Mouse (Mus musculus) midbrain, embryonic 11.5 days (tissue): Measurements from ENCODE around the gene D5Ertd579e. TPM values are rescaled to one million over a fixed set of nuclear protein-coding genes. Genes with fewer than 3 reads are reported as not detected.

Experiments used
- ATAC-seq: fragments of 200-750 bp; cut with Nextera tagmentation; 2 replicates; pipeline ENCODE4 v1.8.0; 2017; ENCODE audit warnings: moderate TSS enrichment, moderate library complexity; ENCODE audit not compliant: low FRiP score
- DNase-seq: peaks from one replicate; pipeline ENCODE4 v3.0.0; 2015; ENCODE audit warnings: low spot score; ENCODE audit errors: missing footprints
- H3K27ac ChIP-seq: fragments of 300-500 bp; sonication (generic); 2 replicates; pipeline ENCODE4 v1.5.1; 2014; ENCODE audit warnings: low read depth, low read length
- H3K27me3 ChIP-seq: fragments of 300-500 bp; sonication (generic); 2 replicates; pipeline ENCODE4 v1.6.1; 2014; ENCODE audit warnings: mild to moderate bottlenecking, low read length, moderate library complexity, mixed read lengths; ENCODE audit not compliant: control insufficient read depth, insufficient read depth
- H3K36me3 ChIP-seq: fragments of 300-500 bp; sonication (generic); 2 replicates; pipeline ENCODE4 v1.6.1; 2014; ENCODE audit warnings: mild to moderate bottlenecking, low read length, moderate library complexity, mixed read lengths; ENCODE audit not compliant: control insufficient read depth, insufficient read depth
- H3K4me1 ChIP-seq: fragments of 300-500 bp; sonication (generic); 2 replicates; pipeline ENCODE4 v1.6.1; 2014; ENCODE audit warnings: low read length; ENCODE audit not compliant: control insufficient read depth, insufficient read depth
- H3K4me2 ChIP-seq: fragments of 300-500 bp; sonication (generic); 2 replicates; pipeline ENCODE4 v1.6.1; 2014; ENCODE audit warnings: mild to moderate bottlenecking, moderate library complexity
- H3K4me3 ChIP-seq: fragments of 300-500 bp; sonication (generic); 2 replicates; pipeline ENCODE4 v1.5.1; 2014; ENCODE audit warnings: low read depth, low read length
- H3K9ac ChIP-seq: fragments of 300-500 bp; sonication (generic); 2 replicates; pipeline ENCODE4 v1.6.1; 2014; ENCODE audit warnings: low read length
- H3K9me3 ChIP-seq: fragments of 300-500 bp; sonication (generic); 2 replicates; pipeline ENCODE4 v1.6.1; 2016; ENCODE audit warnings: low read length; ENCODE audit not compliant: control insufficient read depth
- WGBS: fragments of 180-500 bp; shearing (Covaris S2); extraction: QIAGEN DNeasy Blood & Tissue Kit; methylation state at CpG from one replicate; pipeline ENCODE4 v1.1.7; 2014; 5-methylcytosine and 5-hydroxymethylcytosine counted together
- polyA plus RNA-seq: library from polyadenylated mRNA; unstranded; fragments of >200 nt; fragmentation: Nextera tagmentation; extraction: Ambion mirVana; gene quantifications from 2 replicates; pipeline ENCODE4 v1.2.1, GENCODE M21; 2014

Gene D5Ertd579e
- polyA plus RNA-seq, 1 experiment from 2014 or later: 35.6 TPM

DNA sequence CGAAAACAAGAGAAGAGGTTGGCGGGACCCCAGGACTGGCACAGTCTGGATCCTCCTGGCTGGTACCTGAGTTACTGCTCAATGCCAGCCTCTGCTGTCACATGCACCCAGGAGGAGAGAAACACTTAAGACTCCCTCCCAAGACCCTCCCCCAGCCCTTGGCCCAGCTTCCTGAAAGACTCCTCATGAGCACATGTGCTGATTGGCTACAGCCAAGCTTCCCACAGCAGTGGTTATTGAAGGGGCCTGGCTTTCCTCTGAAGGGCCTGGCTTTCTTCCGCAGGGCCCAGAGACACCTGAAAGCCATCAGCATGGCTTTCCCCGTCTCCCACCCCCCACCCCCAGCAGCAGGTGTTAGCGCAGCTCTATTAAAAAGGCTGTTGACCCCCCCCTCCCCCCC, 102.6 kb downstream of the D5Ertd579e start, which contains the start of gene Tbc1d14:
Tbc1d14 (minus strand) TSS at position 101 of the 400 bp plus-strand sequence.
- H3K4me3 ChIP-seq: no peak within 1 kb of the TSS
- no peak within 1 kb of the TSS for H3K27ac ChIP-seq
- ATAC-seq (no peak), DNase-seq (peak; percentile 77)
- H3K36me3 ChIP-seq: no peaks in the 10 kb centered on the region
- no peaks in the 10 kb centered on the region for H3K9me3 ChIP-seq
- no peaks in the 10 kb centered on the region for H3K27me3 ChIP-seq
- H3K4me1 ChIP-seq: no peaks in the 10 kb centered on the region
- no peak within 1 kb of the TSS for H3K4me2 ChIP-seq
- H3K9ac ChIP-seq: no peak within 1 kb of the TSS
- 86% methylated on average over 5 of the region's 5 CpGs for WGBS

DNA sequence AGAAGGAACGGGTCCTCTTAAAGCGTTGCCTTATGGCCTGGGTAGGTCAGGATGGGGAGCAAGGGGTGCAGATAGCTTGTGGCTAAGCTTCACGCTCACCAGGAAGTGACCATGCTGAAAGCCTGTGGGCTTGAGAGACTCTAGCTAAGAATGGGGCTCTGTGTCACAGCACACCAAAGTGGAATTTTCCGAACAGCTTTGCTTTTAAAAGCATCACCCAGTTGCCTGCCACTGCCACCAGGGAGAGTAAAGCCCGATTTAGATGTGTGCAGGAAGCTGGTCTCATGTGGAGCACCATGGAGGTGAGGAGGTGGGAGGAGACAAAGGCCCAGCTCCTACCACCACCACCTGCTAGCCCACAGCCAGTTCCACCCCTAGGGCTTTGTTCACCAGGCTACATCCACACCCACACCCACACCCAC, 105.3 kb downstream of the D5Ertd579e start:
- Histone ChIP-seq H3K9ac (no peak overlapping the region), H3K4me2 (no peak overlapping the region), H3K27me3 (no peaks in the 10 kb centered on the region), H3K27ac (no peak overlapping the region), H3K4me1 (no peaks in the 10 kb centered on the region), H3K4me3 (no peak overlapping the region), H3K9me3 (no peaks in the 10 kb centered on the region), H3K36me3 (no peaks in the 10 kb centered on the region)
- DNase-seq: peak; percentile 35
- no peak for ATAC-seq
- 73% methylated on average over 5 of the region's 5 CpGs for WGBS

DNA sequence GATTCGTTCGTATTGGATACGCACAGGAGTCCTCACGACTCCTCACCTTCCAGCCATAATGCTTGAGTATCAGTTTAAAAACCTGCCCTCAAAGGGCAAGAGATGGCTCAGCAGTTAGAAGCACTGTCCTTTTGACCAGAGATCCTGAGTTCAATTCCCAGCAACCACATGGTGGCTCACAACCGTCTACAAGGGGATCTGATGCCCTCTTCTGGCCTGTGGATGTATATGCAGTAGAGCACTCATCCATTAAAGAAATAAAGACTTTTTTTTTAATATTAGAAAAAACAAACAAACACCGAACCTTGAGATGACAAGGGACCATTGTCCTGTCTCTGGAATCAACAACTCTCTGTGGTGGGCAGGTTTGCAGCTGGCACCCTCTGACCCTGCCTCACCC, 111.5 kb downstream of the D5Ertd579e start:
- Histone ChIP-seq H3K4me2 (no peak overlapping the region), H3K27me3 (no peaks in the 10 kb centered on the region), H3K27ac (no peak overlapping the region), H3K9ac (no peak overlapping the region), H3K9me3 (no peaks in the 10 kb centered on the region), H3K4me3 (no peak overlapping the region), H3K4me1 (peaks cover 10% of the 10 kb centered on the region; the same call in 1 of the 2 replicates), H3K36me3 (no peaks in the 10 kb centered on the region)
- ATAC-seq (no peak), DNase-seq (no peak)
- 70% methylated on average over 6 of the region's 6 CpGs for WGBS

DNA sequence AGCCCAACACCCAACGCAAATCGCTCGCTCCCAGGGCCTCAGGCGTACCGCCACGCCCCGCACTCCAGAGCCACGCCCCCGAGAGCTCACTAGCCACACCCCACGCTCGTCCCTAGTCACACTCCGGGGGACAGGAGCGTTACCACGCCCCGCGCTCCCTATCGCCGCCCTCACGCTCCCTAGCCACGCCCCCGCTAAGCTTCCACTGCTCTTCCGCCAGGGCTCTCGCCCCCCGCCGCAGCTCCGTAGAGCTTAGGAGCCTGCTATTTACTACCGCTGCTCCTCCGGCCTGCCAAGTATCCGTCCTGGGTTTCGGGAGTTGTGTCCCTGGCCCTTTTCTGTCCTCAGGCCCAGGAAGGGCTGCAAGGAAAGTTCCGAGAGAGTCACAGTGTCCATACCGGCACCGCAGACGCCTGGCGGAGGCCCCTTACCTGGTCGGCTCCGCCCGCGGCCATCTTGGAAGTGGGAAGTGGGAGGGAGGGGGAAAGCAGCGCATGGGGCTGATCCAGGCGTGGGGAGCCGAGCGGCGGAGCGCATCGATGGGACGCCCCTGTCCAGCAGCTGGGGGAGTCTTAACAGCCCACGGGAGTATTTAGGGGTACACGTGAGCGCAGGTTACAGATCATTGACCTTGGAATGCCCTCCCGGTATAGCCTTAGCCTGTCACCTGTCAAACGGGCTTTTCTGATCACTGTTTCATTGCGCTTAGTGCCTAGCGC, 113.7 kb downstream of the D5Ertd579e start:
- Histone ChIP-seq H3K4me2 (peak overlapping the region; percentile 89), H3K27me3 (no peaks in the 10 kb centered on the region), H3K27ac (peak overlapping the region; percentile 75), H3K9me3 (no peaks in the 10 kb centered on the region), H3K4me1 (peaks cover 10% of the 10 kb centered on the region; the same call in 1 of the 2 replicates), H3K9ac (peak overlapping the region; percentile 78), H3K36me3 (no peaks in the 10 kb centered on the region; the same call in 1 of the 2 replicates), H3K4me3 (peak overlapping the region; percentile 80)
- DNase-seq: peak; percentile 100
- 2% methylated on average over 45 of the region's 54 CpGs for WGBS
- ATAC-seq: peak; percentile 98

DNA sequence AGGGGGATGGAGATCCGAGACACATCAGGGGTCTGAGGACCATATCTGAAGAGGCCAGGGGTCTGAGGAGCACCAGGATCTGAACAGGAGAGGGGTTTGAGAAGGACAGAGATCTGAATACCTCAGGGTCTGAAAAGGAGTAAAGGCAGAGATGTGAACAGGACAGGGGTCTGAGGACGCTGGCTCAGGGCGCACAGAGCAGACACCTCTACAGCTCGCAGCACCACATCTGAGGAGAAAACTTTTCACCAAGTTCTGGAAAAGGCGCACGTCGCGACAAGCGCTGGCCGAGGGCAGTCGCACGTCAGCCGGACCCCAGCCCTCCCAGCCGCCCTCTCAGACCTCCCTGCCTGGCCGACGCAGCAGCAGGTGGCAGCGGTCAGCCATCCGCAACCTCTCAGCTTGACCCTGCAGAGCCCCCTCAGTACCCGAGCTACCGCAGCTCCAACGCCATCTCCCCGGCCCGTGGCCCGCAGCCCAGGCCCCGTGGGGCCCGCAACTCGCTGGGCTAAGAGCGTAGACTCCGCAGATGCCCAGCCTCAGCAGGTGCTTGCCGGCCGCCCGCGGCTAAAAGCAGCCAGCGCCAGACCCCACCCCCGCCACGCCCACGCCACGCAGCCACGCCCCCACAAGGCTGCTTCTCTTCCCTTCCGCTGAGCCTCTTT, 114.4 kb downstream of the D5Ertd579e start:
- Histone ChIP-seq H3K4me3 (peak overlapping the region; percentile 80), H3K9ac (peak overlapping the region; percentile 65), H3K9me3 (no peaks in the 10 kb centered on the region), H3K4me2 (peak overlapping the region; percentile 89), H3K36me3 (no peaks in the 10 kb centered on the region; the same call in 1 of the 2 replicates), H3K4me1 (peaks cover 10% of the 10 kb centered on the region; the same call in 1 of the 2 replicates), H3K27ac (no peak overlapping the region), H3K27me3 (no peaks in the 10 kb centered on the region)
- 1% methylated on average over 38 of the region's 40 CpGs for WGBS
- DNase-seq (no peak), ATAC-seq (no peak)

DNA sequence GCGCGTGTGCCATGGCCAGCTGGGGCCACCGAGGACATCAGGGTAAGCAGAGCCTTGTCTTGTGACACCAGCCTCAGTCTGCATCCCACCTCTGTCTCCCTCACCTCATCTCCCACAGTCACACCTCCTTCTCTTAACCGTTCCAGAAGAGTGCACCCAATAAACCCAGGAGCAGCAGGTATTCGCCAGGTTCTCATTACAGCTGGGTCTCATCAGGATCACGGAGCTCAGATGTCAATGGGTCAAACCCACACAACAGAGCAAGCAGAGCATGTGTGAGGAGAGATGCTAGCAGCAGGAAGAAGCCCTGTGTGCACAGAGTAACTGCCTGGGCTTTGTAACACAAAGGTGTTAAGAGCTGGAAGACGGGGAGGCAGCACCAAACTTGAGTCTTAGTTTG, 115.9 kb downstream of the D5Ertd579e start:
- Histone ChIP-seq H3K4me1 (peaks cover 10% of the 10 kb centered on the region; the same call in 1 of the 2 replicates), H3K4me2 (no peak overlapping the region), H3K27ac (no peak overlapping the region), H3K9ac (no peak overlapping the region), H3K9me3 (no peaks in the 10 kb centered on the region), H3K27me3 (no peaks in the 10 kb centered on the region), H3K4me3 (no peak overlapping the region), H3K36me3 (no peaks in the 10 kb centered on the region; the same call in 1 of the 2 replicates)
- peak; percentile 41 for DNase-seq
- no peak for ATAC-seq
- 79% methylated on average over 7 of the region's 7 CpGs for WGBS

DNA sequence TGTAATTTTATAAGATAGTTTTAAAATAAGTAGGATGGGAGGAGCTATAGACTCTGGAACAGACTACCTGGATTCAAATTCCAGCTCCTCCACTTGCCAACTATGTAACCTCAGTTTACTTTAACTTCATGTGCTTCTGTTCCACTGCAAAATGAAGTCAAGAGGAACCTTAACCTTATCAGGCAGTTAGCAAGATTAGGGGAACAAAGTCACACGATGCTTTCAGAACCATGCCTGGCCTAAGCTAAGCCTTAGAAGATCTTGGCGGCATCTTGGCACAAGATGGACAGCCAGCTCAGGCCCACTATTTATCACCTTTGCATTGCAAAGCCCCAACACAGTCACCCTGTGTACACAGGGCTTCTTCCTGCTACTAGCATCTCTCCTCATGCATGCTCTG, 116.8 kb downstream of the D5Ertd579e start:
- Histone ChIP-seq H3K36me3 (no peaks in the 10 kb centered on the region; the same call in 1 of the 2 replicates), H3K9ac (no peak overlapping the region), H3K9me3 (no peaks in the 10 kb centered on the region), H3K4me3 (no peak overlapping the region), H3K4me1 (peaks cover 10% of the 10 kb centered on the region; the same call in 1 of the 2 replicates), H3K27ac (no peak overlapping the region), H3K27me3 (no peaks in the 10 kb centered on the region), H3K4me2 (no peak overlapping the region)
- ATAC-seq (no peak), DNase-seq (no peak)
- WGBS: 84% methylated on average over 2 of the region's 2 CpGs

DNA sequence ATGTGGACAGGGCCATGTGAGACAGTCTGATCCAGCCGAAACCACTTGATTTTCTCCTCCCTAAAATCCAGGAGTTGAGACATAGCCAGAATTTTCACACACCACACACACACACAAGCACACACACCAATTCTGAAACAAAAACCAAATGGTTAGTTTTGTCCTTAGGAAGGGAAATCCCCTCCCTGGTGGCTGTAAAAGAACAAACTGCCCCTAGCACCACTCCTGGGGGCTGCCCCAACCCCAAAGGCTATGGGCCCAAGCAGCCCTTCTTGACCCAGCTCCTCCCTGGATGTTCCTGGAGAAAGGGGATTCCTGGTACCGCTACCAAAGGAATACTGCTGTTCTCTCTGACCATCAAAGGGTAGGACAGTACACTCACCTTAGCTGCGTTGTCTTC, 119.4 kb downstream of the D5Ertd579e start:
- no peaks in the 10 kb centered on the region for H3K27me3 ChIP-seq
- H3K4me2 ChIP-seq: no peak overlapping the region
- no peak overlapping the region for H3K4me3 ChIP-seq
- H3K9me3 ChIP-seq: no peaks in the 10 kb centered on the region
- H3K4me1 ChIP-seq: peaks cover 9% of the 10 kb centered on the region; the same call in 1 of the 2 replicates
- WGBS: 85% methylated on average over 3 of the region's 3 CpGs
- H3K36me3 ChIP-seq: no peaks in the 10 kb centered on the region; the same call in 1 of the 2 replicates
- no peak overlapping the region for H3K9ac ChIP-seq
- DNase-seq (no peak), ATAC-seq (no peak)
- H3K27ac ChIP-seq: no peak overlapping the region

DNA sequence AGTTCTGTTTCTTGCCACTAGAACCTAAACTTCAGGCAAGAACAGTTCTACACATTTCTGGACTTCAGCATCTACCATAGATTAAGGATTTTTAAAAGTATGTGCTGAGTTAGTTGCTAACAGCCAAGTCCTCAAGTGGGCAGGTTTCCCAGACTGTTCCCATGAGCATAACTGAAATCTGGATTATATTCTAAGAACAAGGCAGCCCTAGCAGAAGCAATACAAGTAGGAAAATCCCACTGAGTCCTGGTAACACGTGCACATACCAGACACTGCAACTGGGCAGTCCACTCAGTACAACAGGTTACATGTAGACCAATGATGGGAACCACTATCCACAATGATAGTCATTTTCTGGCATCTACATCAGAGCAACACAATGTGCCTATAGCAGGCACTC, 120.1 kb downstream of the D5Ertd579e start:
- H3K4me3 ChIP-seq: no peak overlapping the region
- no peak for ATAC-seq
- no peak for DNase-seq
- H3K9me3 ChIP-seq: no peaks in the 10 kb centered on the region
- no peaks in the 10 kb centered on the region; the same call in 1 of the 2 replicates for H3K36me3 ChIP-seq
- H3K27ac ChIP-seq: no peak overlapping the region
- peaks cover 3% of the 10 kb centered on the region; the same call in 1 of the 2 replicates for H3K4me1 ChIP-seq
- 87% methylated on average over 1 of the region's 1 CpGs for WGBS
- H3K4me2 ChIP-seq: no peak overlapping the region
- H3K27me3 ChIP-seq: no peaks in the 10 kb centered on the region
- H3K9ac ChIP-seq: no peak overlapping the region
